Mouse (Mus musculus) C2C12 (cell line): ENCODE results near the gene Ggt1.

Source experiments
- CEBPB ChIP-seq: IDR thresholded peaks from one replicate; pipeline ENCODE4 v1.6.1; 2011; ENCODE audit warnings: low read depth, mild to moderate bottlenecking, control low read depth, moderate library complexity
- CTCF ChIP-seq: IDR thresholded peaks from one replicate; pipeline ENCODE4 v1.5.1; 2011; ENCODE audit not compliant: control insufficient read depth, insufficient read depth, insufficient read length
- USF1 ChIP-seq: IDR thresholded peaks from one replicate; pipeline ENCODE4 v1.6.1; 2011; ENCODE audit warnings: low read depth, mild to moderate bottlenecking, control low read depth, moderate library complexity

GRCm38 (mm10) chr10:75565906-75566305 lies 4.5 kb downstream of the Ggt1 start:
- TF ChIP-seq CTCF, result no peak
- TF ChIP-seq USF1, result no peak
- TF ChIP-seq CEBPB, result no peak
